21 mouse cellular contexts compared by ENCODE assay signal in genomic region chr13:52003946-52004539, GRCm38 (mm10).
A peak's percentile ranks its signal among the peaks of the same experiment; 100 is the strongest.
DNase-seq lines count a peak whose midpoint lies in the region; ATAC-seq and TF ChIP-seq lines count a peak whose summit lies in the region.
"Had no signal": no experiment of that assay in that cellular context is flagged by ENCODE, and none has a peak within 500 bp of the region (broad histone marks: within the 10 kb centered on the region; RNA-seq: fewer than 3 reads in every experiment).

No protein-coding gene starts in this region.

- no peak overlapping the region for H3K4me2 ChIP-seq in liver, embryonic 14.5 days (ENCODE audit: low read depth)
- no peak overlapping the region for H3K4me2 ChIP-seq in intestine, postnatal 0 days (replicated peaks; ENCODE audit: low read depth)
- H3K4me2 ChIP-seq: heart, embryonic 11.5 days; hindbrain, embryonic 13.5 days; stomach, embryonic 15.5 days had no signal

- H3K9ac ChIP-seq in liver, embryonic 14.5 days (replicated peaks), result no peak overlapping the region
- no peak overlapping the region for H3K9ac ChIP-seq in intestine, postnatal 0 days (ENCODE audit: low read depth, low read length)
- H3K9ac ChIP-seq: hindbrain, embryonic 13.5 days; stomach, embryonic 15.5 days had no signal

- TF ChIP-seq CTCF in thymus, adult 2 months (IDR thresholded peaks at IDR 0.05; ENCODE audit: borderline replicate concordance, control insufficient read depth, extremely low read depth, insufficient read depth, low read length, poor library complexity), result no peak
- TF ChIP-seq CTCF in liver, embryonic 14.5 days (IDR thresholded peaks at IDR 0.05; ENCODE audit: low read depth), result no peak
- TF ChIP-seq CTCF in intestine, postnatal 0 days (IDR thresholded peaks at IDR 0.05; ENCODE audit: low read depth), result no peak

- DNase-seq in thymus, adult 2 months, result peak; percentile 18
- DNase-seq in thymus, postnatal 0 days (ENCODE audit: low spot score), result no peak
- DNase-seq in T-cell, adult 2 months (ENCODE audit: low spot score), result peak; percentile 19
- no peak for DNase-seq in liver, embryonic 14.5 days (ENCODE audit: low read depth in 3 of 3, low spot score in 3 of 3)
- DNase-seq in cerebellum, postnatal 36 days, result no peak
- DNase-seq in spleen, postnatal 10 days (ENCODE audit: low spot score in 2 of 2), result no peak
- DNase-seq: adrenal gland, postnatal 36 days; cerebellum, adult 18-20 months; cerebellum, postnatal 25 days; heart, postnatal 10 days; kidney, adult 11 months; left cerebral cortex, postnatal 4 days; right cerebral cortex, postnatal 25 days had no signal

- H3K36me3 ChIP-seq in thymus, adult 2 months (ENCODE audit: control insufficient read depth, insufficient read depth, low read length), result no peaks in the 10 kb centered on the region
- H3K36me3 ChIP-seq in liver, embryonic 14.5 days (replicated peaks; ENCODE audit: control insufficient read depth, insufficient read depth, low read depth), result no peaks in the 10 kb centered on the region
- no peaks in the 10 kb centered on the region for H3K36me3 ChIP-seq in intestine, postnatal 0 days (ENCODE audit: control insufficient read depth, insufficient read depth)
- H3K36me3 ChIP-seq: hindbrain, embryonic 13.5 days; stomach, embryonic 15.5 days had no signal

- no peak for TF ChIP-seq POLR2A in thymus, adult 2 months (IDR thresholded peaks at IDR 0.05; ENCODE audit: control insufficient read depth, extremely low read depth, insufficient read depth, low read length, poor library complexity)

- ATAC-seq in liver, embryonic 14.5 days (ENCODE audit: insufficient read depth), result 0 out of 2 replicates have a peak, but pooled peaks have one; percentile 21
- ATAC-seq in intestine, postnatal 0 days, result no peak
- ATAC-seq: midbrain, embryonic 16.5 days; Patski had no signal

- H3K4me1 ChIP-seq in thymus, adult 2 months (replicated peaks; ENCODE audit: control insufficient read depth, insufficient read depth, low read length), result peaks cover 26% of the 10 kb centered on the region
- H3K4me1 ChIP-seq in liver, embryonic 14.5 days (replicated peaks; ENCODE audit: control insufficient read depth in 2 of 2, insufficient read depth in 2 of 2, low read length in 1 of 2), result 0 out of 4 replicates have a peak, but pooled peaks cover 0 to 6% of the 10 kb centered on the region in 2 experiments
- no peaks in the 10 kb centered on the region for H3K4me1 ChIP-seq in intestine, postnatal 0 days (replicated peaks; ENCODE audit: control insufficient read depth, insufficient read depth, low read length)
- H3K4me1 ChIP-seq: hindbrain, embryonic 13.5 days had no signal

- H3K4me3 ChIP-seq in thymus, adult 2 months (ENCODE audit: control insufficient read depth, insufficient read depth, low read length), result no peak overlapping the region
- H3K4me3 ChIP-seq in liver, embryonic 14.5 days (ENCODE audit: insufficient read depth in 1 of 2, low read depth in 2 of 2, low read length in 2 of 2), result no peak overlapping the region
- no peak overlapping the region for H3K4me3 ChIP-seq in intestine, postnatal 0 days (ENCODE audit: low read depth, low read length)
- H3K4me3 ChIP-seq: hindbrain, embryonic 13.5 days; layer of hippocampus, adult 2 months; stomach, embryonic 15.5 days had no signal

- no peak for TF ChIP-seq EP300 in liver, embryonic 14.5 days (IDR thresholded peaks at IDR 0.05; ENCODE audit: low read depth)

- no peaks in the 10 kb centered on the region for H3K9me3 ChIP-seq in liver, embryonic 14.5 days (ENCODE audit: control insufficient read depth, low read length)
- no peaks in the 10 kb centered on the region for H3K9me3 ChIP-seq in intestine, postnatal 0 days (ENCODE audit: control insufficient read depth)
- H3K9me3 ChIP-seq: hindbrain, embryonic 13.5 days; stomach, embryonic 15.5 days had no signal

- no peaks in the 10 kb centered on the region for H3K27me3 ChIP-seq in thymus, adult 2 months (ENCODE audit: control insufficient read depth, insufficient read depth, low read length)
- H3K27me3 ChIP-seq in liver, embryonic 14.5 days (ENCODE audit: control insufficient read depth, insufficient read depth, low read length), result no peaks in the 10 kb centered on the region
- no peaks in the 10 kb centered on the region for H3K27me3 ChIP-seq in intestine, postnatal 0 days (replicated peaks; ENCODE audit: control insufficient read depth, insufficient read depth, low read length)
- H3K27me3 ChIP-seq: Patski; stomach, embryonic 15.5 days had no signal

- WGBS in thymus, adult 2 months, result 16% methylated on average over 5 of the region's 5 CpGs
- 24% methylated on average over 5 of the region's 5 CpGs for WGBS in liver, embryonic 14.5 days (ENCODE audit: insufficient replicate concordance)
- WGBS in intestine, postnatal 0 days, result 92% methylated on average over 5 of the region's 5 CpGs

- H3K27ac ChIP-seq in thymus, adult 2 months (ENCODE audit: control insufficient read depth, insufficient read depth, low read length), result no peak overlapping the region
- no peak overlapping the region for H3K27ac ChIP-seq in liver, embryonic 14.5 days
- H3K27ac ChIP-seq in intestine, postnatal 0 days (ENCODE audit: low read depth, low read length), result no peak overlapping the region
- H3K27ac ChIP-seq: hindbrain, embryonic 13.5 days; kidney, postnatal 0 days; layer of hippocampus, adult 2 months; stomach, embryonic 15.5 days had no signal

Comparison
In these comparisons a context has a peak if more than half of its experiments do, and no peak if none do; other contexts are left out.
1. DNase-seq: peak in thymus, adult 2 months (single experiment) and T-cell, adult 2 months (single experiment); none in thymus, postnatal 0 days (single experiment), liver, embryonic 14.5 days (0 of 3), cerebellum, postnatal 36 days (0 of 2) and spleen, postnatal 10 days (0 of 2).